Mouse (Mus musculus) C2C12 (cell line): ENCODE results near the gene Fchsd2.

Experiments
- CEBPB ChIP-seq: IDR thresholded peaks from one replicate; pipeline ENCODE4 v1.6.1; 2011; ENCODE audit warnings: low read depth, mild to moderate bottlenecking, control low read depth, moderate library complexity
- CTCF ChIP-seq: IDR thresholded peaks from one replicate; pipeline ENCODE4 v1.5.1; 2011; ENCODE audit not compliant: control insufficient read depth, insufficient read depth, insufficient read length
- MAX ChIP-seq: IDR thresholded peaks from one replicate; pipeline ENCODE4 v1.6.1; 2011; ENCODE audit warnings: mild to moderate bottlenecking, control low read depth
- USF1 ChIP-seq: IDR thresholded peaks from one replicate; pipeline ENCODE4 v1.6.1; 2011; ENCODE audit warnings: low read depth, mild to moderate bottlenecking, control low read depth, moderate library complexity

DNA sequence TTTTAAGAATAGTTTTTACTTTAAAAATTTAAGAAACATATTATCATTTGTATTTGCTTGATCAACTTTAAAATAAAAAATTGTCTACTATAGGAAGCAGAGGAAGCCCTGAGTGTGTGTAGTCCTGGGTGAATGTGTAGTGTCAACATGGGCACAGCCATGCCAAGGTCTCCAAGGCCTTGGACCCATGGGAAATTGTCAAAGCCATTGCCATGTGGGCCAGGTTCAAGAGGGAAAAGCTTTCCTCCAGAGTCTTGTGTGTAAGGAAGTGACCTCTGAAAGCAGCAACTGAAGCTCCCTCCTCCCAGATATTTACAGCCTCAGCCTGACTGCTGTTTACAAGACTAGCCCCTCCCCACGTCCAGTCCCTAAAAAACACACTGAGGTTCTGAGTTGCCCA lies 136.7 kb downstream of the Fchsd2 start:
- TF ChIP-seq MAX, result no peak
- TF ChIP-seq CEBPB, result no peak
- no peak for TF ChIP-seq CTCF
- TF ChIP-seq USF1, result no peak
